19 mouse cellular contexts compared by ENCODE assay signal in the genomic region with DNA sequence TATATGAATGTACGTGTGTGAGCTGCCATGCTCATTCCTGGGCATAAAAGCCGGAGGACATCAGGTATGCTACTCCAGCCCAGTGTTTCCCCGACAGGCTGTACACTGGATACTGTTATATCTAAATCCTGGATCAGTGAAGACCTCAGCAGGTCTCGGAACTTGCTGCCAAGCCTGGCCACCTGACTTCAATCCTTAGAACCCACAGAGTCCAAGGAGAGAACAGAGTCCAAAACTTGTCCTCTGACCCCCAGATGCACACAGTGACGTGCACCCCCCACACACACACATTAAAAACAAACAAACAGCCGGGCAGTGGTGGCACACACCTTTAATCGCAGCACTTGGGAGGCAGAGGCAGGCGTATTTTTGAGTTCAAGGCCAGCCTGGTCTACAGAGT. TPM values are rescaled to one million over a fixed set of nuclear protein-coding genes. Genes with fewer than 3 reads are reported as not detected.
A peak's percentile ranks its signal among the peaks of the same experiment; 100 is the strongest.
DNase-seq lines count a peak whose midpoint lies in the region; ATAC-seq and TF ChIP-seq lines count a peak whose summit lies in the region.
"Had no signal": no experiment of that assay in that cellular context is flagged by ENCODE, and none has a peak within 500 bp of the region (broad histone marks: within the 10 kb centered on the region; RNA-seq: fewer than 3 reads in every experiment).

No protein-coding gene starts in this region.

- H3K36me3 ChIP-seq in kidney, adult 2 months (ENCODE audit: control insufficient read depth, insufficient read depth, low read length): no peaks in the 10 kb centered on the region; the same call in 1 of the 2 replicates
- peaks cover 48% of the 10 kb centered on the region for H3K36me3 ChIP-seq in kidney, embryonic 14.5 days (ENCODE audit: control insufficient read depth, insufficient read depth, low read length)
- H3K36me3 ChIP-seq in liver, embryonic 13.5 days: peaks cover 70% of the 10 kb centered on the region

- H3K27ac ChIP-seq in kidney, adult 2 months (ENCODE audit: insufficient read depth, low read depth, low read length): peak overlapping the region; percentile 41; the same call in 1 of the 2 replicates
- no peak overlapping the region for H3K27ac ChIP-seq in kidney, embryonic 14.5 days (ENCODE audit: low read depth, low read length)
- 0 out of 2 replicates have a peak overlapping the region, but pooled peaks have one; percentile 0 for H3K27ac ChIP-seq in liver, embryonic 13.5 days
- H3K27ac ChIP-seq: embryonic facial prominence, embryonic 10.5 days; heart, embryonic 13.5 days had no signal

- H3K9ac ChIP-seq in kidney, embryonic 14.5 days (ENCODE audit: low read depth, low read length): no peak overlapping the region
- H3K9ac ChIP-seq in liver, embryonic 13.5 days: no peak overlapping the region
- H3K9ac ChIP-seq: heart, embryonic 13.5 days had no signal

- no peak for TF ChIP-seq POLR2A in kidney, adult 2 months (IDR thresholded peaks at IDR 0.05; ENCODE audit: low read depth, low read length)

- peak; percentile 89 for DNase-seq in kidney, adult 2 months
- DNase-seq in liver, embryonic 13.5 days: no peak
- no peak for DNase-seq in liver
- peak; percentile 68 for DNase-seq in kidney, postnatal 14 days
- peak; percentile 56 for DNase-seq in yolk sac, embryonic 10.5 days (ENCODE audit: low spot score)
- no peak for DNase-seq in right cerebral cortex, adult 18-20 months
- no peak for DNase-seq in frontal cortex, postnatal 36 days (ENCODE audit: low spot score in 2 of 2)
- DNase-seq: adrenal gland, adult 8-10 months; adrenal gland, postnatal 36 days; cerebellum, adult 2 months; cerebellum, postnatal 10 days; gastrocnemius, postnatal 36 days; heart, adult 11 months; heart, postnatal 36 days had no signal

- H3K9me3 ChIP-seq in kidney, embryonic 14.5 days (ENCODE audit: control insufficient read depth, low read length): no peaks in the 10 kb centered on the region
- H3K9me3 ChIP-seq in liver, embryonic 13.5 days (replicated peaks): 0 out of 2 replicates have a peak, but pooled peaks cover 5% of the 10 kb centered on the region
- H3K9me3 ChIP-seq: heart, embryonic 13.5 days had no signal

- WGBS in kidney, adult 2 months: 61% methylated on average over 8 of the region's 8 CpGs
- 90% methylated on average over 8 of the region's 8 CpGs for WGBS in kidney, embryonic 14.5 days
- 80% methylated on average over 8 of the region's 8 CpGs for WGBS in liver, embryonic 13.5 days (ENCODE audit: insufficient replicate concordance)

- no peak overlapping the region for H3K4me3 ChIP-seq in kidney, adult 2 months (ENCODE audit: insufficient read depth, low read depth, low read length)
- H3K4me3 ChIP-seq in kidney, embryonic 14.5 days (ENCODE audit: low read length): no peak overlapping the region
- H3K4me3 ChIP-seq in liver, embryonic 13.5 days (replicated peaks): no peak overlapping the region
- H3K4me3 ChIP-seq: embryonic facial prominence, embryonic 10.5 days; heart, embryonic 13.5 days had no signal

- no peak overlapping the region for H3K4me2 ChIP-seq in kidney, embryonic 14.5 days (replicated peaks; ENCODE audit: low read depth, low read length)
- no peak overlapping the region for H3K4me2 ChIP-seq in liver, embryonic 13.5 days
- H3K4me2 ChIP-seq: heart, embryonic 13.5 days had no signal

- no peak for TF ChIP-seq CTCF in kidney, adult 2 months (conservative IDR thresholded peaks at IDR 0.05; ENCODE audit: insufficient read depth, insufficient read length, low read depth, low read length)

- H3K27me3 ChIP-seq in kidney, adult 2 months (replicated peaks; ENCODE audit: control insufficient read depth, insufficient read depth, low read length): no peaks in the 10 kb centered on the region
- H3K27me3 ChIP-seq in kidney, embryonic 14.5 days (ENCODE audit: control insufficient read depth, insufficient read depth, low read length): no peaks in the 10 kb centered on the region
- H3K27me3 ChIP-seq in liver, embryonic 13.5 days: no peaks in the 10 kb centered on the region
- H3K27me3 ChIP-seq: heart, embryonic 13.5 days had no signal

- H3K4me1 ChIP-seq in kidney, adult 2 months (ENCODE audit: control insufficient read depth, insufficient read depth, low read length): peaks cover 30% of the 10 kb centered on the region
- peaks cover 8% of the 10 kb centered on the region for H3K4me1 ChIP-seq in kidney, embryonic 14.5 days (ENCODE audit: control insufficient read depth, insufficient read depth, low read length)
- peaks cover 67% of the 10 kb centered on the region for H3K4me1 ChIP-seq in liver, embryonic 13.5 days (replicated peaks)

- no peak for ATAC-seq in kidney, embryonic 14.5 days (ENCODE audit: low FRiP score, low TSS enrichment)
- ATAC-seq in liver, embryonic 13.5 days (ENCODE audit: low read depth): no peak
- ATAC-seq: forebrain, embryonic 14.5 days had no signal

RNA-seq across cellular contexts. Expression of a gene that starts 4.5 kb away (rescaled TPM):
- polyA plus RNA-seq in kidney, adult 2 months (2012; rRNA removed): 87.0 and 92.0 TPM in 2 replicates
- 6.5 and 23.0 TPM in 2 replicates for polyA plus RNA-seq in kidney, embryonic 14.5 days (2014; fragmentation: Nextera tagmentation; extraction: Ambion mirVana)
- 7.8 and 8.3 TPM in 2 replicates for polyA plus RNA-seq in liver, embryonic 13.5 days (2015; fragmentation: Nextera tagmentation; extraction: Ambion mirVana)

RNA-seq across cellular contexts. Expression of a gene that starts 9.7 kb away (rescaled TPM):
- polyA plus RNA-seq in kidney, adult 2 months (2012; rRNA removed): 2.7 and 3.3 TPM in 2 replicates
- polyA plus RNA-seq in kidney, embryonic 14.5 days (2014; fragmentation: Nextera tagmentation; extraction: Ambion mirVana): 0.33 and 0.68 TPM in 2 replicates
- polyA plus RNA-seq in liver, embryonic 13.5 days (2015; fragmentation: Nextera tagmentation; extraction: Ambion mirVana): 1.3 and 1.5 TPM in 2 replicates

RNA-seq across cellular contexts. Expression of a gene that starts 10.0 kb away (rescaled TPM):
- polyA plus RNA-seq in kidney, adult 2 months (2012; rRNA removed): 143 and 149 TPM in 2 replicates
- 168 and 179 TPM in 2 replicates for polyA plus RNA-seq in kidney, embryonic 14.5 days (2014; fragmentation: Nextera tagmentation; extraction: Ambion mirVana)
- 84.9 and 92.7 TPM in 2 replicates for polyA plus RNA-seq in liver, embryonic 13.5 days (2015; fragmentation: Nextera tagmentation; extraction: Ambion mirVana)

RNA-seq across cellular contexts. Expression of a gene that starts 36.9 kb away (rescaled TPM):
- polyA plus RNA-seq in kidney, adult 2 months (2012; rRNA removed): 29.0 and 54.8 TPM in 2 replicates
- polyA plus RNA-seq in kidney, embryonic 14.5 days (2014; fragmentation: Nextera tagmentation; extraction: Ambion mirVana): 44.3 and 48.4 TPM in 2 replicates
- polyA plus RNA-seq in liver, embryonic 13.5 days (2015; fragmentation: Nextera tagmentation; extraction: Ambion mirVana): 14.3 and 15.7 TPM in 2 replicates

RNA-seq across cellular contexts. Expression of a gene that starts 49.8 kb away (rescaled TPM):
- polyA plus RNA-seq in kidney, adult 2 months (2012; rRNA removed): 0.11 and 0.16 TPM in 2 replicates
- 0.13 and 0.27 TPM in 2 replicates for polyA plus RNA-seq in kidney, embryonic 14.5 days (2014; fragmentation: Nextera tagmentation; extraction: Ambion mirVana)
- not detected in 2 replicates for polyA plus RNA-seq in liver, embryonic 13.5 days (2015; fragmentation: Nextera tagmentation; extraction: Ambion mirVana)
- polyA plus RNA-seq: heart, embryonic 13.5 days; heart, postnatal 0 days had no signal

Comparison
In these comparisons a context has a peak if more than half of its experiments do, and no peak if none do; other contexts are left out.
1. DNase-seq: peak in kidney, adult 2 months (single experiment), kidney, postnatal 14 days (single experiment) and yolk sac, embryonic 10.5 days (single experiment); none in liver, embryonic 13.5 days (single experiment), liver (single experiment), right cerebral cortex, adult 18-20 months (single experiment) and frontal cortex, postnatal 36 days (0 of 2).